Mouse (Mus musculus): ENCODE data around the gene Nmnat3.

Gene Nmnat3

GRCm38 (mm10) chr9:98367333-98367962, 80.2 kb downstream of the Nmnat3 start:
- no peak for DNase-seq

DNA sequence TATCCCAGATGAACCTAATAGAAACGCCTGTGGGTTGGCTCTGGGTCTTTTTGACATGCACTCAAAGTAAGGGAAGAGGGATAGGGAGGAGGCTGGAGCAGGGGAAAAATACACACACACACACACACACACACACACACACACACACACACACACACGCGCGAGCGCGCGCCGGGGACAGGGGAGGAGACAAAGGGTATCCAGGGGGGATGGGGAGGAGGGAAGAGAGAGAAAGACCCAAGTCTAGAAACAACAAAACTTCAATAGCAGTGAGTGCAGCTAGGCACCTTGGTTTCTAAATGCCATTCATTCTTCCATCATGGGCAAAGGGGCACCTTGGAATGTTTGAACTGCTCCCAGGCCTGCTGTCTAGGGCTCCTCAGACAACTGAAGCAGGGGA, 82.5 kb downstream of the Nmnat3 start:
- DNase-seq = no peak

- no peak for DNase-seq
Measured at GRCm38 (mm10) chr9:98373358-98373757, 86.1 kb downstream of the Nmnat3 start.

DNA sequence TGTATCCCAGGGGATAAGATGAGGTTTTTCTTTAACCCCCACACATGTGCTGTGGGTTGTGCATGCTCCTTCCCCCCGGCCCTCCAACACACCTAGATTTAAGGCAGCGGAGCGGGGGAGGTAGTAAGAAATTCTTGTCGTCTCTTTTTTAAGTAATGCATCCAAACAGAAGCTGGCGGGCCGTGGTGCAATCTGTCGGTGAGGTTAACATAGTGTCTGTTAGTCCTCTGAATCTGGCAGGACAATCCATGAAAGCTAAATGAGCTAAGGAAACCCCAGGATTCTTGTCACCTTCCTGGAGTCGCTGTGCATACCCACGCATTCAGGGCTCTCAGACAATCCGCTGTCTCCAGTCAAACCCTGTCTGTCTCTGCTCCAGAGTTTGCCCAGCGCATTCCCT, 87.7 kb downstream of the Nmnat3 start:
- no peak for DNase-seq

DNA sequence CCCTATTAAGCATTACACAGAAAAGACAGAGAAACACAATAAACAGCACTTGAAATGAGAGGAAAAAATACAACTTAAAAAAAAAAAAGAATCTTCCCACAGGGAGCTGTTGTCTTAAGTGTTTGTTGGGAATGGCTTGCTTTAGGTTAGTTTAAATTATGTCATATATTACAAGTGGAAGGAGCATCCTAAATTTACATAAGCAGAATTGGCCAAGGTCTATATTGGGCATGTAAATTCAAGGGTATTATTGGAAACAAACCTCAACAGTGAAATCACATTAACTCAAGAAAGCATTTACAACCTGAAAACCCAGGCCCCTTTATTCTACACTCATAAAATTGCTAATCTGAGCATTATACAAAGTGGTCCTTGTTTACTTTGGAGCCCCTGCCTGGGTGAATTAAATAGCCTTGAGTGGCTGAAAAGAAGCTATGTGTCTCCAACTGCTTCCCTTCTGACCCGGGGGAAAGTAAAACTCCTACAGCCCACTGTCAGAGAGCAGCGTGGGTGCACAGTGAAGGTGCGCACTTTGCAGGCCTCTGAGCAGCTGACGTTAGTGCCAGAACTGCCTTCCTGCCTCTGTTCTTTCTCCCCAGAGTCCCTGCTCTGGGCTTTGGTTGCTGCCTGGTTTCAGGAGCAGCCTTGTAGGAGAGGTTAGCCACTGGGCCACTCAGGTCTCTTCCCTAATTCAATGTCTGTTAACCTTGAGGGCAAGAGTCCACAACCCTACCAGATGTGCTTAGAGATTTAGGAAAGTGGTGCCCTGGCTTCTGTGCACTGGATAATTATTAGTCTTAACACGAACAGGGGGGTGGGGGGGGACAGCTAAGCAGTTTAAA, 88.3 kb downstream of the Nmnat3 start:
- no peak for DNase-seq

DNA sequence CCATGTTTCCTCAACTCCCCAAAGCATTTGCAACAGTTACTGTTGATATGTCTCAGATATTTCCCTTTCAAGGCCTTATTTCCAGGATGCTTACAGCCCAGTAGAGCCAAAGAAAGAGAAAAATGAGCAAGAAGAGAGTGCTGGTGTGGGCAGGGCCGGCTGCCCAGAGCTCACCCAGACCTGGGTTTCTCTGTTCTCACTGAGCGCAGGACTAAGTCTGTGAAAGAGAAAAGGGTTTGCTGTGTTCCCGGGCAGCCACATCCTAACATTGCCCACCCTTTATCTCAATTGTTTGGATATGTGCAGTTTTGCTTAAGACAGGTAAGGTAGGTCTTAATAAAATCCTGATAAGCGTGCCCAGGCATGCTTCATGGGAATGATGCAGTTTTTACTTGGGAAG, 92.5 kb downstream of the Nmnat3 start:
- DNase-seq = no peak

- DNase-seq = no peak
Measured at GRCm38 (mm10) chr9:98380593-98380992, 93.4 kb downstream of the Nmnat3 start.

DNA sequence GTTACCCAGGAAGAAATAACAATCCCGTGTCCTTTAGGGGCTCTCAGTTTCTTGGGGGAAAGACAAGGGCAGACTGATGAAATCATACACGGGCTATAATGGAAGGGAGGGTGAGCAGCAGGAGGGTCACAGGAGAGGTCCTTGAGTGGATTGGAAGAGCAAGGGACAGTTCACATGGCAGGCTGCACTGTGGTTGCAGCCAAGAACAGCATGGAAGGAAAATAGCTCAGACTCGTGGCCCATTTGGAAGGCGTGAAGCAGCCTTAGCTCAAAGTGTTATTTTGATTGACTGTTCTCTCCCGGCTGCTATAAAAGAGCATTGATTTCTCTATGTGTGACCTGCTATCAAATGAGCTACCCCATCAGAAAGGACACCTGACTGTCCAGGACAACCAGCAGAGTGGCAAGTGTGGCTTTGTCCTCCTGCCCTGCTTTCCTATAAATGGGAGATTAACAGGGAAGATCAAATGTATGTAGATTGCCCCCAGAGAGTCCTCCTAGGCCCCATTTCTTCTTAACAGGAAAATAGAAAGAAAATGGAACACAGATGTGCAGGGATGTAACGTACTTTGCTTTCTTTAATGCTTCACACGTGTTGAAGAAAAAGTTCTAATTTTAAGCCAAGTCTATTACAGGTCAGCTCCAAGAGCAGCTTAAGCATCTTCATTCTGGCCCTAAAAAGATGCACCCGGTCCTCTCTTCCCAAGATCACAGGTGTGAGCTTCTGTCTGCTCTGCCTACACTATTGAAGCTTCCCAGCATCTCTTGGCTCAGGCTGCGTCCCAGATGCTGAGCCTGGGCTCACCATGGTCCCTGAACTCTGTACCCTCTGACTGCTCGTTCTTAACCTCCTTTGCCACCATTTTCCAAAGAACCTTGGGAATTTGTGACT, 100.8 kb downstream of the Nmnat3 start:
- DNase-seq = no peak

- DNase-seq = no peak
Measured at GRCm38 (mm10) chr9:98388633-98388965, 101.4 kb downstream of the Nmnat3 start.

DNA sequence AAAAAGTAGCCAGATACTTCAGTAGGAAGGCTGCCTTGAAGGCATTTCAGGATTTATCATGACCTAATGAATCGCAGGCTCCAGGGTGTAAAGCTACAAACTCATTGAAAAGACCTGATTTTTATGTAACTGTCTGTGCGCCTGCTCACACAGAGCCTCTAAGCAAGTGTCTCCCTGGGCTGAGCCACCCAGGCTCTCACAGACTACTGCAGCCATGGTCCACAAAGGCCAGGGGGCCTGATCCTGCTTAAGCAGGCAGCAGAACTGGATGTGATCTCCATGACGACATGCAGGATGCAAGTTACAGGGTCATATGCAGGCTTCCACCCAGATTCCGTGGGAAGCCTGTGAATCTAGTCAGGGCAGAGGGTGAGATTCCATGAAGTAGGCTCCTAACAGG, 106.3 kb downstream of the Nmnat3 start:
- DNase-seq = no peak

- DNase-seq = no peak
Measured at GRCm38 (mm10) chr9:98397211-98397610, 110.0 kb downstream of the Nmnat3 start.

DNA sequence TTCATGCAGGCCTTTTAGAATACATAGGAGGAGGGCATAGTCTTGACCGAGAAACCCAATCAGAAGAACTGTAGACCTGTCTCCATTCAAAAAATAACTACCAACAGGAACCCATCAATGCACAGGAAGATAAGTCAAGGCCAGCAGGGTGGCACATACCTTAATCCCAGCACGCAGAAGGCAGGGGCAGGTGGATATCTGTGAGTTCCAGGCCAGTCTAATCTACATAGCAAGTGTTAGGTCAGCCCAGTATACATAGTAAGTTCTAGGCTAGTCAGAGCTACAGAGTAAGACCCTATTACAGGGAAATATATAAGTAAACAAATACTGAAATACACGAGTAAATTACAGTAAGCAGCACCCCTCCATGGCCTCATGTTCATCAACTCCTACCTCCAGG, 110.6 kb downstream of the Nmnat3 start:
- no peak for DNase-seq

DNA sequence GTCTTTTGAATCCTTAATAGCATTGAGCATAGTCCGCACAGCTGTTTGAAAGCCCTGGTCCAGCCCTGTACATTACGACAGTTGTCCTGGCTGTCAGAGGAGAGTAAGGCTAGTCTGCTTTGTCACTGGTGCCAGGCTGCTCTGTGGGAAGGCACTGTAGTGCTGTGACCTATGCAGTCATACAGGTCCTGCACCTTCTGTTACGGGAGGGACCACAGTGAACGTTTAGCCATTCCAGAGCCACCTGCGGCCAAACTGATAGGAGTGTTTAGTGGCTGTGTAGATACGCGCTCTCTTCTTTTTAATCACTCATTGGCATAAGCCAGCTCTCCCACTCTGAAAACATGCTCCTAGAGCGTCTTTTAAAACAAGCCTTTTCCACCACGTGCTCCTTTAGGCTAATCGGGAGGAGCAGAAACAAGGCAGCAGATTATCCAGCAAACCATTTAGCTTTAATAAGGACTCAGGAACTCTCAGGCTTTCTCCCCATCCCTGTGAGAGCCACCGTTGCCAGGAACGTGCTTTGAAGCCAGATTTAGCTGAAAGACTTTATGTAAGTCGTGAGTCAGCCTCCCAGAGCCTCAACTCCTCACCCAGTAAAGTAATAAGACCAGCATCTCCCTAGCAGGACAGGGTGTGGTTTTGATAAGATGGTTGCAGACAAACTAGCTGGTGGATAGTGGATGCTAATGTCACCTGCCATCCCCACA, 113.1 kb downstream of the Nmnat3 start:
- DNase-seq = no peak

DNA sequence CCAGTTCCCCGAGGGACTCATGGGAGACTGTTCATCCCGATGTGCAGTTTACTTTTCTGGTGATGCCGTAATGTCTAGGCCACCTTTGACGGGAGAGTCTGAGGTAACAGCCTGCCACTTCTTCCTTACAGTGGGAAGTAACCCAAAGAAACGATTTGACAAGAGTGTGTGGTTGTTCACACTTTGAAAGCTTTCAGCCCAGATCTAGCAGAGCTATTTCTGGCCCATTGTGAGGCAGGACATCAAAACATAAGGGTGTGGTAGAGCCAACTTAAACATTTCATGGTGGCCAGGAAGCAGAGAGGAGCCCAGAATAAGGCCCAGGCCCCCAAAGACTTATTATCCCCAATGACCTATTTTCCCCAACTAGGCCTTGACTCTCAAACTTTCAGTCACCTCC, 114.4 kb downstream of the Nmnat3 start:
- DNase-seq = no peak

DNA sequence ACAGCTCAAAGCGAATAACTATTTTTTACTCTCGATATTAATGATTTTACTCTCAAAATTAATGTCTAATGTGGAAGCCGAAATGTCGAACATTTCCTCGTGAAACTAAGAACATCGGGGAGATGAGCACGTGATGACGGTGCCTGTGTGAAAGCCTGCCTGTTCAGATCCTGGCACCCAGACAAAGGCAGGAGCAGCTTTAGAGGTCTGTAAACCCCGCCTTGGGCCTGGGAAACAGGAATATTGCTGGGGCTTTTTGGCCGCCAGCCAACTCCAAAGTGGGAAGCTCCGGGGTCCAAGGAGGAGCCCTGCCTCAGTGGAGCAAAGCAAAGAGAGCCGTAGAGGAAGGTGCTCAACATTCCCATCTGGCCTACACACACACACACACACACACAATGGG, 120.5 kb downstream of the Nmnat3 start:
- no peak for DNase-seq

DNA sequence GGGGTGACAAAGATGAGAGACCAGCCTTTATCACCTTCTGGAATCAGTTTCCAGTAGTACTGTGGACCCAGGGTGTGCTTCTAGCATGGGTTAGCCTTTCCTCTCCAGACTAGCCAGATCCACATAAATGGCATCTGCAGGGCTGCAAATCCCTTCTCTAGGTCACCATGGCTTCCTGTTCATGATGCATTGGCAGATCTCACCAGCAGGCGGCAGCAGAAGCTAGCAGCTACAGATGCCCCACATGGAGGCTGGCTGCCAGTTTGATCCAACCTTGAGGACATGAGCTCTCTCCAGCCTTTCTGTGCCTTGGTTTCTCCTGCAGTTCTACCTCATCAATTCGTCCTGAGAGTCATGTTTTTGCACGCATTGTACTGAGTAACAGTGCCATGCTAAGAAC, 121.9 kb downstream of the Nmnat3 start:
- DNase-seq = peak; percentile 17

GRCm38 (mm10) chr9:98415427-98415826, 128.2 kb downstream of the Nmnat3 start:
- DNase-seq = no peak

DNA sequence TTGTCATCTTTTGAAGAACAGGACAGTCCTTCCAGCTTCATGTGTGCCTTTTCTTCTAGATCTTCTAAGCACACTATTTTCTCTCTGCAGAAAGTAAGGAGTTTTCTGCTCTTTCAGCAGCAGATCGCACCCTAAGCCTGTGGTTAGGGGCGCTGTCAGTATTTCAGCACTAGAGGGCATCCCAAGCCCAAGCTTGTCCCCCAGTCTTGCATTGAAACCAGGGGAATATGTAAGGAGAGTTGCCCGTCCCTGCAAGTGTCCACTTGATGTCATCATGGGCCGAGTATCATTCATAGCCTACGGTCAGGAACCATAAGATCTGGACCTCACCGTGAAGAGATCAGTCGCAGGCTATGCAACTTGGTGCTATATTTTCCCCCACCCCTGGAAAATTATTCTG, 130.7 kb downstream of the Nmnat3 start:
- no peak for DNase-seq

DNA sequence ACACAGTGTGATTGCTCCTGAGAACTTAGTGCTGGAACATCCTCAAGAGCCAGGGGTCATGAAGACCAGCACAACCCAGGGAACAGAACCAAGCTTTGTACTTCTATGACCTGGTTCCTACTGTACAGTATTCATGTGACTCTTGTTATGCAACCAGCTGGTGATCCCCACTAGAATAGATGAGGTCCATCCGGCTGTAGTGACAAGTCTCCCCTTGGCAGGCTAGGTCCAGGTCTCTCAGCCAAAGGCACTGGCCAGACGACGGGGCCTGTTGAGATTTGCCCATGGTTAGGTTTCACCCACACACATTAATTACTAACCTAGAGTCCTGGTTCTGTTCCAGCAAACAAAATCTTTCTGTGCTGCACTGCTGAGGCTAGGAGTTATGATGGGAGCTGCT, 131.1 kb downstream of the Nmnat3 start:
- DNase-seq = no peak

DNA sequence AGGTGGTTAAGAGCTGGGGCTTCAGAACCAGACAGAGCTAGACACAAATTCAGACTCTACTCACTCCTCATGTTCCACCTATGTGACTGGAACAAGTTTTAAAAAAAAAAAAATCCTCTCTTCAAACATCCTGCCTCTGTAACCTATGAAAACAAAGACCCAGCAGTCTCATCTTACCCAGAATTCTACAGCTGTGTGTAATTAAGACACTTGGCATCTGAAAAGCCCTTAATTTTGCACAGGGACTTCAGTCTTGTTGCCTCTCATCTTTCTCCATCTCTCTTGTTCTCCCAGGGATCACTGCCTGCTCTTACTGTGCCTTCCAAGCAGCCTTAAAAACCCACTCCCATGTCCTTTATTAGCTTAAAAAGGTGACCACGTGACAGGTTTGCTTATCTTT, 133.4 kb downstream of the Nmnat3 start:
- no peak for DNase-seq

- DNase-seq = no peak
Measured at GRCm38 (mm10) chr9:98421903-98422302, 134.7 kb downstream of the Nmnat3 start.

DNA sequence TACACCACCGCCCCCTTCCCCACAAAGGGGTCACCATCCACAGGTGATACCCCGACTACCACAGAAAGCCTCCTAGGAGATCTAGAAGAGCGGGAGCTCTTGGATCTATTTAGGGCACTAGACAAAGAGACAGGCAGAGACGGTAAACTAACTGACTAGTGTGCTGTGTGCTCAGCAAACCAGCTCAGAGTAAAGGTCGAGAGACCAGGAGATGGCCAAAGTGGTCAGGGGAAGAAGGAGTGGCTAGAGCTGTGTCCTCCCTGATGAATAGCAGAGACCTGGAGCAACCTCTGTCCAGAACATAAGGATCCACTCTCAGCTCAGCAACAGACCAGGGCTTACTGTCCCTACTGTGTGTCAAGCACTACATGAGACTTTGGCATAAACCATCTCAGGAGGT, 135.4 kb downstream of the Nmnat3 start, which contains the start of gene Rbp1:
Gene Rbp1, plus strand, starts transcription at position 306 of the 400 bp plus-strand sequence.
- no peak for DNase-seq

DNA sequence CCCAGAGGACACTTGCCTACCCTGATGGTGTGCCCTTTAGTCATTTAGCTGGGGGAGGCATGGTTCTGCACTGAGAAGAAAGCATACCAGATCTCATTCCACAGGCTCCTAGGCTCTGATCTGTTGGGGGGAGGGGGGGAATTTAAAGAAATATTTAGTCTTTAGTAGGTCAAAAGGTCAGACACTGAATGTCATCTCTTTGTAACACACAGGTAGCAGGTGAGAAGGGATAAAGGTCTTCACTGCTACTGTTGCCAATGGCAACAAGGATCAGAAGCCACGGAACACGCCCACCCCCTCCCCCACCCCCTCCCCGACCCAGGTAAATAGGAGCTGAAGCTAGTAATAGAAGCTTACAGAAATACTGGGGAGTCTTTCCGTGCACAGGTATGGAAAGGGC, 136.5 kb downstream of the Nmnat3 start:
- no peak for DNase-seq

Measured in cerebellum, adult 9-10 months (tissue).